Mouse (Mus musculus) neutrophil, adult 5-6 weeks (primary cell): Measurements from ENCODE around the gene F930015N05Rik. TPM values are rescaled to one million over a fixed set of nuclear protein-coding genes. Genes with fewer than 3 reads are reported as not detected.

Source experiments
- ATAC-seq: fragments of 151-379, 151-347 bp; 2 replicates; pipeline ENCODE4 v1.8.0; 2017; ENCODE audit warnings: mild to moderate bottlenecking, moderate TSS enrichment; ENCODE audit not compliant: insufficient number of reproducible peaks, poor library complexity, low FRiP score, severe bottlenecking; ENCODE audit errors: extremely low read depth
- total RNA-seq: library from RNA; stranded (forward); fragments of 200-1000 nt; gene quantifications from 2 replicates; pipeline ENCODE4 v1.2.3, GENCODE M21; 2017

The F930015N05Rik gene
- total RNA-seq, 1 experiment from 2014 or later: not detected

DNA sequence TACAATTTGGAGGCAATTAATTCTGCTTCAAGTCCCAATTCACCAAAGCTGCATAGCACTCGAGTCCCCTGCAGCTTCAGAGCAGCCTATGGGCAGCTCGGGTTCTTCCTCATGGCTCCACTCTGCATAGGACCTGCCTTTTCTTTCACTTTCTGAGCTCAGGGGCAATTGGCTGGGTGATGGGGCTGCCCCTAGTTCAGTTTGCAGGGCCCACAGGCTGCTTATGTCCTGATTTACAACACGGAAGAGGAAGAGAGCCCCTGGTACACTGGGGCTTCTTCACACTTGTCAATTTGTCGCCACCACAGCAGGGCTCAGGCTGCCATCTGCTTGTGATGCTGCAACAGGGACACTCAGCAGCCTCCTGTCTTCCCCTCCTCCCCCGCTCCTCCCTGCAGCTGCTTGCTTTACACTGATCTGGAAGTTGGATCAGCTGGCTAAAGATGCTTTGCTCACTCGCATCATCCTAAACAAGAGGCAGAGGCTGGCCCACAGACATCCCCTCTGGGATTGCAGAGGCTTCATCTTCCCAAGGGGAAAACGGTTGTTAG, 40.0 kb downstream of the F930015N05Rik start:
- no peak for ATAC-seq

DNA sequence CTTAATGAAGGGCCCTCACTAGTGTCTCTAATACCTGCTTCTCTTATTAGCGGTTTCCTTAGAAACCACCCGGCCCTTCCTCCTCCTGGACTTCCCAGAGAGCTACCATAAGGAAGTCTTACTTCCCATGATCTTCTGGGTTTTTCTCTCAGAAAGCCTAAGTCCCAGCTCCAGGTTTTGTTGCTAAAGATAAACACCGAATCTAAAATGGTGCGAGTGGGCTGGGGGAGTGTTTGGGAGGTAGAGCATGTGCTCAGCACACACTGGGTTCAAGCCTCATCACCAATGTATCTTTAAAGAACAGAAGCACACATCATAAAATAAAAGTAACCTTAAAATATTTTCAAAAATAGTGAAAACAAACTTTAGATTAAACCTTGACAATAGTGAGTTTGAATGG, 50.1 kb downstream of the F930015N05Rik start:
- ATAC-seq: no peak

Other genes starting within 250 kb of the F930015N05Rik start
- not detected in 2 replicates for gene Hs3st3a1, start 1.3 kb downstream of the F930015N05Rik start, total RNA-seq